Mouse (Mus musculus) hindbrain, embryonic 12.5 days (tissue): ENCODE results near the gene Fgf18. TPM values are rescaled to one million over a fixed set of nuclear protein-coding genes. Genes with fewer than 3 reads are reported as not detected.

Experiments
- ATAC-seq: fragments of 200-750 bp; cut with Nextera tagmentation; 2 replicates; pipeline ENCODE4 v1.8.0; 2017; ENCODE audit warnings: moderate TSS enrichment; ENCODE audit not compliant: low FRiP score
- H3K27ac ChIP-seq: fragments of 300-500 bp; sonication (generic); 2 replicates; pipeline ENCODE4 v1.5.1; 2016; ENCODE audit warnings: mild to moderate bottlenecking
- H3K27me3 ChIP-seq: fragments of 300-500 bp; sonication (generic); 2 replicates; pipeline ENCODE4 v1.6.1; 2016; ENCODE audit warnings: mild to moderate bottlenecking
- H3K36me3 ChIP-seq: fragments of 300-500 bp; sonication (generic); 2 replicates; pipeline ENCODE4 v1.6.1; 2016; ENCODE audit warnings: mild to moderate bottlenecking
- H3K4me1 ChIP-seq: fragments of 300-500 bp; sonication (generic); 2 replicates; pipeline ENCODE4 v1.6.1; 2016
- H3K4me2 ChIP-seq: fragments of 300-500 bp; sonication (generic); replicated peaks from 2 replicates; pipeline ENCODE4 v1.6.1; 2016; ENCODE audit warnings: mild to moderate bottlenecking
- H3K4me3 ChIP-seq: fragments of 300-500 bp; sonication (generic); 2 replicates; pipeline ENCODE4 v1.5.1; 2016; ENCODE audit warnings: mild to moderate bottlenecking
- H3K9ac ChIP-seq: fragments of 300-500 bp; sonication (generic); 2 replicates; pipeline ENCODE4 v1.6.1; 2016; ENCODE audit warnings: mild to moderate bottlenecking, moderate library complexity
- H3K9me3 ChIP-seq: fragments of 300-500 bp; sonication (generic); replicated peaks from 2 replicates; pipeline ENCODE4 v1.6.1; 2016; ENCODE audit warnings: mild to moderate bottlenecking
- WGBS: fragments of 180-500 bp; shearing (Covaris S2); methylation state at CpG from one replicate; pipeline ENCODE4 v1.1.7; 2016; 5-methylcytosine and 5-hydroxymethylcytosine counted together
- polyA plus RNA-seq: library from polyadenylated mRNA; unstranded; fragments of >200 nt; fragmentation: Nextera tagmentation; extraction: Ambion mirVana; gene quantifications from 2 replicates; pipeline ENCODE4 v1.2.1, GENCODE M21; 2016

The Fgf18 gene
- polyA plus RNA-seq, 1 experiment from 2014 or later: 9.8 TPM

GRCm38 (mm10) chr11:33078036-33078435 is 69.2 kb downstream of the Fgf18 start:
- Histone ChIP-seq H3K4me3 (no peak overlapping the region), H3K4me1 (peaks cover 16% of the 10 kb centered on the region), H3K36me3 (no peaks in the 10 kb centered on the region), H3K27ac (peak overlapping the region; percentile 57; the same call in 1 of the 2 replicates), H3K27me3 (no peaks in the 10 kb centered on the region; the same call in 1 of the 2 replicates), H3K4me2 (no peak overlapping the region), H3K9ac (no peak overlapping the region), H3K9me3 (no peaks in the 10 kb centered on the region)
- no peak for ATAC-seq
- WGBS: 36% methylated on average over 7 of the region's 7 CpGs

GRCm38 (mm10) chr11:33075293-33075692 is 71.9 kb downstream of the Fgf18 start:
- Histone ChIP-seq H3K27ac (no peak overlapping the region), H3K4me2 (no peak overlapping the region), H3K9ac (no peak overlapping the region), H3K36me3 (no peaks in the 10 kb centered on the region), H3K4me1 (peaks cover 21% of the 10 kb centered on the region), H3K9me3 (no peaks in the 10 kb centered on the region), H3K4me3 (no peak overlapping the region), H3K27me3 (no peaks in the 10 kb centered on the region; the same call in 1 of the 2 replicates)
- ATAC-seq: no peak
- WGBS: 62% methylated on average over 8 of the region's 8 CpGs

- Histone ChIP-seq H3K9me3 (no peaks in the 10 kb centered on the region), H3K4me2 (no peak overlapping the region), H3K27ac (no peak overlapping the region), H3K27me3 (no peaks in the 10 kb centered on the region), H3K4me1 (peaks cover 22% of the 10 kb centered on the region), H3K4me3 (no peak overlapping the region), H3K9ac (no peak overlapping the region), H3K36me3 (no peaks in the 10 kb centered on the region)
- 76% methylated on average over 7 of the region's 7 CpGs for WGBS
- no peak for ATAC-seq
Measured at GRCm38 (mm10) chr11:33074541-33074940, 72.7 kb downstream of the Fgf18 start.

- peaks cover 5% of the 10 kb centered on the region; the same call in 1 of the 2 replicates for H3K4me1 ChIP-seq
- no peak overlapping the region for H3K27ac ChIP-seq
- no peak overlapping the region for H3K4me3 ChIP-seq
- no peak overlapping the region for H3K9ac ChIP-seq
- ATAC-seq: no peak
- no peaks in the 10 kb centered on the region for H3K36me3 ChIP-seq
- no peak overlapping the region for H3K4me2 ChIP-seq
- H3K27me3 ChIP-seq: no peaks in the 10 kb centered on the region
- WGBS: 81% methylated on average over 5 of the region's 5 CpGs
- no peaks in the 10 kb centered on the region for H3K9me3 ChIP-seq
Measured at GRCm38 (mm10) chr11:33071358-33071922, 75.8 kb downstream of the Fgf18 start.

- Histone ChIP-seq H3K4me1 (peaks cover 5% of the 10 kb centered on the region; the same call in 1 of the 2 replicates), H3K36me3 (no peaks in the 10 kb centered on the region), H3K27ac (peak overlapping the region; percentile 8; the same call in 1 of the 2 replicates), H3K4me2 (no peak overlapping the region), H3K9ac (no peak overlapping the region), H3K4me3 (no peak overlapping the region), H3K9me3 (no peaks in the 10 kb centered on the region), H3K27me3 (no peaks in the 10 kb centered on the region)
- peak; percentile 84 for ATAC-seq
- WGBS: 43% methylated on average over 6 of the region's 6 CpGs
Measured at GRCm38 (mm10) chr11:33070520-33070919, 76.7 kb downstream of the Fgf18 start.

Other genes starting within 250 kb of the Fgf18 start
- 615 and 624 TPM in 2 replicates for gene Npm1, start 15.8 kb upstream of the Fgf18 start, polyA plus RNA-seq
- gene Tlx3, start 56.2 kb upstream of the Fgf18 start, polyA plus RNA-seq: 29.8 and 33.8 TPM in 2 replicates
- gene Gm12117, start 129.3 kb upstream of the Fgf18 start, polyA plus RNA-seq: not detected in 2 replicates